Mouse (Mus musculus): Measurements from ENCODE around the gene Csrp2. TPM values are rescaled to one million over a fixed set of nuclear protein-coding genes. Genes with fewer than 3 reads are reported as not detected.
A peak's percentile ranks its signal among the peaks of the same experiment; 100 is the strongest.

Csrp2 gene
- total RNA-seq (2022): 10 to 100 TPM; 17.3 to 22.3 (median 21.3) TPM

DNA sequence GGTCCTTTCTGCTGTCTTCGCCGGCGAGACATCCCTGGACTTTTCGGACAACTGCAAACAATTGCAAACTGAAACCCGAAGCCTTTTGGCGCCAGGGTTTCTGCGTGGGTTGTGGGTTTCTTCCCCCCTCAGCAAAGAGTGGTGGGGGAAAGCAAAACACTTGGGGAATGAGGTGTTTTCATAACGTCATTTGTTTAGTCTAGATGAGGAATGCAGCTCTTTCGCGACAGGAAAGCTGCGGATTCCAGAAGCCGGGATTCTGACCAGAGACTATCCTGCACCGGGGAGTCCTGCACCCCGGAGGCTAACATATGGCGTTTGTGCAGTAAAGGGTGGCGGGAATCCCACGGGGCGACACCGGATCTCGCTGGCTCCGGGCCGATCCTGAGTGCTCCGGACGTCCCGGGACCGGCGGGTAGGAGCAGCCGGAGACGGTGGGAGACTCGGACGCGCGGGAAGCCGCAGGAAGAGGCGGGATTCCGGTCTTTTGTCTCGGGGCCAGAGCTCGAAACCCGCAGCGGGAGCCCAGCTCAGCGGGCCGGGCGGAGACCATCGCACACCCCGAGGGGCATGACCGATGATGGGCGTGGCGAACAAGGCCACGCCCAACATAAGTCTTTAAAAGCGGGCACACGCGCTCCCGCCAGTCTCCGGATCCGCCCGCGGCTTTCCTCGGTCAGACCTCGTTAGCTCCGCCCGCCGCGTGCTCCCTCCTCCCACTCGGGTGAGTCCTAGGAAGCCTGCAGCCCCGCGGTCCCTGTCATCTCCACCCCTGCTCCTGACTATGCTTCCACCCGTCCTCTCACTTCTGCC lies at the start of gene Csrp2:
Gene Csrp2, plus strand, starts transcription at position 259 of the 813 bp plus-strand sequence.
- peak; percentile 90 for DNase-seq (ENCODE audit: low spot score)

DNA sequence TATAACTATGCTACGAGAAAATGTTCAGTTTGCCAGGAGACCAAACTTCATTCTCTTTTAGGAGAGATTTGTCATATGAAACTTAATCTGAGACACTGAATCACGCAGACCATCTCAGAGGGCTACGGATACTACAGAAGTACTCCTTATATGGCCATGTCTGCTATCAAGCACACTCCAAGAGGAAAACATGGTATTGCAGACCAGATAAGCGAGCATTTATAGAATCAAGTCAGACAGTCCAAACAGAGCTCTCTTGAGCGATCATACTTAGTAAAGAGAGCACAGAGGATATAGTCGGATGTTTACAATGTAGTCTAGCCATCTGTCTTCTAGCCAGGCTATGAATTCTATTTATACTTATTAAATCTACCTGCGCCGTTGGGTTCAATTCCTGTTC lies 44.7 kb upstream of the Csrp2 start:
- no peak for DNase-seq (ENCODE audit: low spot score)

DNA sequence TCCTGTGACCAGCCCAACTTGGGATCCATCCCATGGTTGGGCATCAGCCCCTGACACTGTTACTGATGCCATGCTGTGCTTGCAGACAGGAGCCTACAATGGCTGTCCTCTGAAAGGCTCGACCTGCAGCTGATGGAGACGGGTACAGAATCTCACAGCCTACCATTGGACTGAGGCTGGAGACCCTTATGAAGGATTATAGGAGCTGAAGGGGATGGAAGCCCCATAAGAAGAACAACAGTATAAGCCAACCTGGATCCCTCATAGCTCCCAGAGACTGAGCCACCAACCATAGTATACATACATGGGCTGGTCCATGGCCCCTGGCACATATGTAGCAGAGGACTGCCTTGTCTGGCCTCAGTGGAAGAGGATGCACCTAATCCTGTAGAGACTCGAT lies 42.6 kb upstream of the Csrp2 start:
- DNase-seq (ENCODE audit: low spot score): no peak

DNA sequence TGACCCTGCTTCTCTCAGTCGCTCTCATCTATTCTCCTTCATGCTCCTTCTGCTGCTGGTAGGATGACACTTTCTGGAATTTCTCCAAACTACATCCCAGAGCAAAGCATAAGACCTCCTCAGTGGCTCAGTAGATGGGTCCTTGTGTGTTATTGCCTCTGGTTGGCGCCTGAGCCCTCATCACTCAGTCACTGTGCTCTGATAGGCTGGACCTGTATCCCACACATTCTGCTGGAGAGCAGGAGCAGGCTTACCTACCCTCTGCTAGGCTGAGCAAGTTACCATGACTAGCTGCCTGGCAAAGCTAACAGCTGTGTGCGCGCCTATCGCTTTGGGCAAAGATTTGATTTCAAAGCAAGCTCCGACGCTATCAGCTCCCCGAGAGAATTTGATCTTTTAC lies 41.7 kb upstream of the Csrp2 start:
- DNase-seq (ENCODE audit: low spot score): no peak

DNA sequence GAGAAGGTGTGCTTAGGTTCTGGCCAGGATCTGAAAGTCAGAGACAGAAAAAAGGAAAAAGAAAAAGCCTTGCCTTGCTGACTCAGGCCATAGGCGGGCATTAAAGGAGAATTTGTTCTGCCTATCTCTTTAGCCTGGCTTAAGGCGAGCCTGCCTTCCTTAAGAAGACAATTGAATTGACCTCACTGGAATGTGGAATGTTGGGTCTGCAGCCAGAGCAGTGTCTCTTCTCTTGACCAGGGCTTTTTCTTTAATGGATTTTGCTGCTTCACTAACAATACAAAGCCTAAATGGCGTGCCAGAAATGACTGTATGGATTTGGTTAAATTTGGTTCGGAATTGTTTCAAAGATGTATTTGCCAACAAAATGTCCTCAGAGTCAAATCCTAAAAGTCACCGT lies 40.9 kb upstream of the Csrp2 start:
- no peak for DNase-seq (ENCODE audit: low spot score)

DNA sequence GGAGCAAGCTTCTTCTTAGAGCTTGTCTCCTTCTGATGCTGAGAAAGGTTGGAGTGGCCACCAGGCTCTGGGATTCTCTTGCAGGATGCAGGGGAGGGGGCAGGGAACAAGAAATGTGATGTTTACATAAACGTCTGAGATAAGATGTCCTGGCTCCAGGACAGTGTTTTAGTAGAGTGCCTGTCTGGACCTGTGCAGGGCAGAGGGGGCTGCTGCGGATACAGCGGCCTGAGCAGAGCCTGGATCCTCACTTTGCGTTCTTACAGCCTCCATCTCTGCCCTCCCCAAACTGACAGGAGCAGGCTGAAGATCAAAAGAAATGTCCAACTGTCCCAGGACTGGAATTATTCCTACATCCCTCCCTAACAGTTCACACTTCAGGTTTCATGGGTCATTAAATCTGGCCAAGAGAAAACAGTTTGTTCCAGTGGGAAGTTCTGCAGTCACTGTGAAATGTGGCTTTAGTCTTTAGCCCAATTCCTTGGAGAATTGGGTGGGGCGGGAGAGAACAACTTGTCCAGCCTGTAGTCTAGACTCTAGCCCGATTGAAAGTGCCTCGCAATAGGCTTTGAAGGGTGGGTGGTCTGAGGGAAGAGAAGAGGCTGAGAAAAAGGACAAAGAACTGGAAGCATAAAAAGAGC lies 40.0 kb upstream of the Csrp2 start:
- peak; percentile 53 for DNase-seq (ENCODE audit: low spot score)

DNA sequence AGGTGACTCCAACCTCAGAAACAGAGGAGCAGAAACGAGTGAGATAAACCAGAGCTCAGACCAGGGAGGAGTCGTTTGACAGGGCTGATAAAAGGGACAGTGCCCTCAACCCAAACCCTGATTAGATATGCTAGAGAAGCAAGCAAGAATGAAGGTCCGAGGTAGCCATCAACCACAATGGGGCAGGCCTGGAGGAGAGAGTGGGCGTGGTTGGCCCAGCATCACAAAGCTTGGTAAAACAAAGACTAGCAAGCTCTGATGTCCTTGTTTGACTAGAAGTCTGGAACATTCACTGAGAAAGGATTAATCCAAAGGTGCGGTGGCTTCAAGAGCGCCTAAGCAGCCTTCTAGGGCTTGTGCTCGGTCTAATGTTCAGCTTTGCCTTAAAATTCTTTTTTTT lies 38.2 kb upstream of the Csrp2 start:
- DNase-seq (ENCODE audit: low spot score): no peak

DNA sequence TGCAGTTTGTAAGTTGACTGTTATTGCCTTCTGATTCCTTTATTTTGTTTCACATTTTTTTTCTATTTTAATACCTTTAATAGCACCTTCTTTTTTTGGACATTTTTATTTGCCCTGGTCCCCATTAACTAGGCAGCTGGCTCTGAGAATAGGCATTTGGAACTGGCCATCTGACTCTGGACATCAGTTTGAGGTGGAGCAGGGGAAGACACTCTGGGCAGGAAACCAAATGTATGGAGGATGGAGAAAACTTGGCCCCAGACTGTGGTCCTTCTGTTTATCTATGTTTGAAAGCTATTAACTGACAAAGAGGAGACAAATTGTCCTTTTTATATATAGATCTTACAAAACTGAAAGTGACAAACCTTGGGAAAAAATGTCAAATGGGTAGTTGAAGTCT lies 36.9 kb upstream of the Csrp2 start:
- DNase-seq (ENCODE audit: low spot score): no peak

DNA sequence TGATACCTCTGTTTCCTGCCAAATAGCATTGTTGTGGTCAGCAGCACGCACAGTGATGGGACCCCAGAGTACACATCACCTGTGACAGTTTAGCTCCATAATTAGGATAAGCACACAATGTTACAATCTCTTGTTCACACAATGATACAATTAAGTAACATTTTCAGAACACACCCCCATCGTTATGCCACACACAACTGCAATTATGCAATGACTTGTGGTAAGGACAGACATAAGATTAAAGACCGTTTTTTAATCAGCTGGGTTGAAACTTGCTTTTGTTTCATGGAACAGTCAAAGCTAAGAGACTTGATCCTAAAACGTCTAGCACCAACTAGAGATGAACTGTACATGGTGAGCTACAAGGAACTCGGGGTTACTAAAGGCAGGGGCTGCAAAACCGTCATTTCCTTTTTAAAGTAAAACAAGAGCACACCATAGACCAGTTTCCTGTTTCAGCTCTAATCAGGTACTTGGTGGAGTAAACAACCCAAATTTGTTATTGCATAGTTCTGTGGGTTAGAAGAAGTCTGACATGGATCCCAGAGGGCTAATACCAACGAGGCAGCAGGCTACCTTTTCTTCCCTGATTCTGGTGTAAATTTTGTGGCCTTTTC lies 28.8 kb upstream of the Csrp2 start:
- no peak for DNase-seq (ENCODE audit: low spot score)

DNA sequence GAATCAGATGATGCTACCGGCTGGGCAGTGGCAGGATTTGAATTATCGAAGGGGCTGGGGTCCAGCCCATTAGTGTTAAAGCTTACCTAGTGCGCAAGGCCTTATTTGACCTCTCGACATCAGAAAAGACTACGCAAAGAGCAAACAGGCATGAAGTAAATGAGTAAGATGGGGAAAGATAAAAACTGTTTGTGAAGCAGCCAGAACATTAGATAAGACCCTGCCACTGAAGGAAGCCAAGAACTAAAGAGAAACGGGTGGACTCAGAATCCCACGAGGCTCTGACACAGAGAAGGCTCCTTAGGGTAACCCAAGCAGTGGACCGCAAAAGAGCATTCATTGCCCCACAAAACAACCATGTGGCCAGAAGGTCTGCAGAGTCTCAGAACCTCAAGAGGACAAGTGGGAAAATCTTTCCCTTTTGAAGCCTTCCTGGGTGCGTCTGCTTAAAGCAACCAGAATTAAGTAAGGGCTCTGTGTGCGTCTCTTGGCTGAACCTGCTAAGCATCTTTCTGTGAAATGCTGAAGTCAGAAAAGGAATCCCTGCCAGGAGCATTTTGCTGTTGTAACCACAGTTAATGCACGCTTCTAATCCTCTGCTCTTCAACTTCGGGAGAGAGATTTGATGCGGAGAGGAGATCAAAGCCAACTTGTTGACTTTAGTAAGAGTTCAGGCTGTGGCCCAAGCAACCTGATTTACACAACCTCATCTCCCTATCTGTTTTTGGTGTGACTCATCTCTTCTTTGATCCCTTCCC lies 19.7 kb upstream of the Csrp2 start:
- no peak for DNase-seq (ENCODE audit: low spot score)

DNA sequence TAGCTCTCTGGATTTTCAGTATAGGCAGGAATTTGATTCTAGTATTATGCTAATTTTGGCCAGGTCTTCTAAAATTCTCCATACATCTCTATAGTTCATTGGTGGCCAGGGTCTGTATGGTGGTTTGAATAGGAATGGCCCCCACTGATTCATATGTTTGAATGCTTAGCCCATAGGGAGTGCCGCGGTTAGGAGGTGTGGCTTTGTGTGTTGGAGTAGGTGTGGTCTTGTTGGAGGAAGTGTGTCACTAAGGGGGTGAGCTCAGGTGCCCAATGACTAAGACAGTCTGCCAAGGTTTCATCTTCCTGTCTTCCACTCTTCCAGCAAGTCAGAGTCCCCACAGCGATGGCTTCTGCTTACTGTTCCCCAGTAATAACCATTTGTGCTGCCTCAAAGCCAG lies 15.7 kb upstream of the Csrp2 start:
- no peak for DNase-seq (ENCODE audit: low spot score)

DNA sequence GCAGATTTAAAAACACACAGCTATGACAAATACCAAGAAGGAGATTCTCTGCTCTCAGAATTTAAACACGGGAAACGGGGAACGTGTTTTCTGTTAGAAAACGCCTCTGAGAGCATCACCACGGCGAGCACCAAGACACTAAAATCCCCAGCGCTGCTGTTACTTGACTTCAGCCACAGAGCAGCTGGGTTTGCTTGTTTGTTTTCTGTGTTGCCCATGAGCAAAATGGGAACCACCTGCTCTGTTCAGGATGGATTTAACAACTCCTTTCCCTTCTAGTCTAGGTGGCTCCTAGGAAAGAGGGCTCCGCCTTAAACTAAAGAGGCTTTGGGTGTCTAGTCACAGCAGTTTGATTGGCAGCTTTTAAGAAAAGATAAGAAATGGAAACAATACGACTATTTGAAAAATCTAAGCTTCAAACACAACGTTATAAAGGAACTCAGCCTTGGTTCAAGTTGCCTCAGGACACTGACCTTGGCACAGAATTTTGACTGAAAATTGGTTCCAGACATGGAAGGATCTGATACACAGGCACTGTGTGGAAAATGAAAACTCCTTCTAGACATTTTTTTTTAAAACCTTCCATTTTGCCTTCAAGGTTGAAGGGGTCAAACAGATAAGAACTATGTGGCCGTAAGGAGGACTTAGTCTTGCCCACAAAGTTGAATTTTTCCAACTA lies 2.8 kb upstream of the Csrp2 start:
- DNase-seq (ENCODE audit: low spot score): no peak

DNA sequence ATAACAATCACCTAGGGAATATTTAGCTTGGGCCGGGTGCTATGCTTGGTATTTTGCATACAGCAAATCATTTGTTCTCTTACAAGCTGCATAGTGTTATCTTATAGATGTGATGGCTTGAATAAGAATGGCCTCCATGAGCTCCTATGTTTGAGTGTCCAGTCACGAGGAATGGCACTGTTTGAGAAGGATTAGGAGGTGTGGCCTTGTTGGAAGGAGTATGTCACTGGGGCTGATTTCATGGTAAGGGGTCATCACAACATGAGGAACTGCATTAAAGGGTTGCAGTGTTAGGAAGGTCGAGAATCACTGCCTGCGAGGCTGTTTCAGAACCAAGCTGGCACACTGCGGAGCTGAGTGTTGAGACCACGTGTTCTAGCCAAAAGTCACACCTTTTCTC lies 2.1 kb upstream of the Csrp2 start:
- DNase-seq (ENCODE audit: low spot score): no peak

DNA sequence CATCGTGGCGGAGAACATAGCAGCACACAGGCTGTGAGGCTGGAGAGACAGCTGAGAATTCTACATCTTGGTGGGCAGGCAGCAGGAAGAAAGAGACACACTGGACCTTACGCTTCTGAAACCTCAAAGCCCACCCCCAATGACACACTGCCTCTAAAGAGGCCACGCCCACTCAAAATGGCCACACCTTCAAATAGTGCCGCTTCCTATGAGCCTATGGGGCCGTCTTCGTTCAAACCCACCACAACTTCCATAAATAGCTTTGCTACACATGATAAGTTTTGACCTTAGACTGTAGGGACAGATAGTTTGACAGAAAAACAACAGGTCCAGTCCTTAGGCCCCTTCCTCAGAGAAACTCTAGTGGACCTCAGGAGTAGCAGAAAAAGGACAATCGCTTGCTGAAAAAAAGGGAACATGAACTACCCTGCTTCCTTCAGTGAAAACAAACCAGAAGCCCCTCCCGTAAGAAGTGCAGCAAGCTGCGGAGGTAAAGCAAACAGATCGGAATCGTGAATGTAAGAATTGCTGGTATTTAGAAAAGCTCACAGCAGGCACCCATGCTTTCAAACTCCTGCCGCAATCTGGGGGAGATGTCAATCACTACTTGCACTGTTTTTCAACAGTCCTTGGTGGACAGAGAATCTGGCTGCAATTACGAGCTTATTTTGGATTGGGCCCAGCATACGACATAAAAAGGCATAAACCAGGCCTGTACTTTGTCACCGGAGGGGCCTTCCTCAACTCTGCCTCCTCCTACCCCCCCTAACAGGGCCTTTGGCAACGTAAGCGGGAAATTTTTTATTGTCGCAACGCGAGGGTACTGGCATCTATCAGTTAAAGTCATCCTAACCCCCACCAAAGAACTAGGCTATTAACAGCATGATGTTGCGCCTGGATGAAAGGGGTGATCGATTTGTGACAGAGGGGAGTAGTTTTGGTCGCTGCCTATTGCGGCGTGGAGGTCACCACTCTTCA lies 886 bp upstream of the Csrp2 start:
- DNase-seq (ENCODE audit: low spot score): peak; percentile 32

DNA sequence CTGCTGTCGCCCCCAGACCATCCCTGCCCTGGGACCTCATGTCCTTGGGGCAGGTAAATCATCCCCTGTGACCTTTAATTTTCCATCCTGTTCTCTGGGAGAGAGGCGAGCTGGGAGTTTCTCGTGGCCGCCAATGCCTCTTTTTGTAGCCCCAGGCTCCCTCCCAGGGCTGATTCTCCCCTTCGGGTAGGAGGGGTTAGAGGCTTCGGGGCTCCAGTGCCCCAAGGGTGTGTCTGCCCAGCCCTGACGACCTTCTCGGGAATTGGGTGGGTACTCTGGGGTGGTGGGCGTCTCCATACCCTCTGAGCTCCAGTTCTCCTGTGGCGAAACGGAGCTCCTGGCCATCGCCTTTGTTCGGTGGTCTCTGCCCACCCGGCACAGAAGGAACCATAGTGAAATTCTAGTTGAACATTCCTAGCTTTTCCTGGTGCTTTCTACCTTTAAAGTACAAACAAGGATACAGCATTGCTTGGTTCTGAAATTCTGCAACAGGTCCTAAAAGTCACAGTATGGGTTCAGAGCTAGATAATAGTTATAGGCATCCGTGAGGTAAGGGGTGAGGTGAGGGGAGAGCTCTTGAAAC lies 870 bp downstream of the Csrp2 start:
- no peak for DNase-seq (ENCODE audit: low spot score)

DNA sequence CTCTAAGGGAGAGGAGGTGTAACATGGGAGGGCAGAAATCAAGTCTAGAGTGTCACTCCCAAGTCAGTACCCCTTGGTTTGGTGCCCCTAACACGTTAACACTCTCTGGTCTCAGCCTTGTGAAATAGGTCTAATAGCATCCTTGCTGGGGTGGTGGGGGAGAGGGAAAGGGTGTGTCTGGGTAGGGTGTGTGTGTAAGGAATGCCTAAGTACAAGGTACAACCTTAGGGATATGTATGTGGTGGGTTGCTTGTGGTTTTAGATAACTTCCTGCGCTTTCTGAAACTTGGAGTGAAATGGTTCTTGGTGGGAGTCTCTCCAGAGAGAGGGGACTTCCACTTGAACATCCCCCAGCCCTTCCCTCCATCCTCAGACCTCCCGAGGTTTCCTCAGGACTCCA lies 2.3 kb downstream of the Csrp2 start:
- no peak for DNase-seq (ENCODE audit: low spot score)

DNA sequence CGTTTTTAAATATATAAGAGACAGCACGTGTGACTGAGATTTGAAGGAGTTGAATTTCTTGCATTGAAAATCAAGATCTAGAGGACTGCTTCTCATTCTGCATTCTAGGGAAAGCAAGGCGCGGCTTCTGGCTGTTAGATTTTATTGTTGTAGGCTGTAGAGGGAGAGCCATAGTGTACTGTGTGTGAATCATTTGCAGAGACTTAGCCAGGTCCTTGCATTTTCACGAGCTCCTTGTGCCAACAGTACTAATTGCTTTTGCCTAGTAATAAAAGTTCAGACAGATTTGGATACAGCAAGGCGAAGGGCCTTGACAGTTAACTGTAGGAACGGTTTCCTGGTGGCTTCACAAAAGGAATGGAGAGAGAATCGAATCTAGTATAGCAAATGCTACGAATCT lies 3.0 kb downstream of the Csrp2 start:
- DNase-seq (ENCODE audit: low spot score): no peak

DNA sequence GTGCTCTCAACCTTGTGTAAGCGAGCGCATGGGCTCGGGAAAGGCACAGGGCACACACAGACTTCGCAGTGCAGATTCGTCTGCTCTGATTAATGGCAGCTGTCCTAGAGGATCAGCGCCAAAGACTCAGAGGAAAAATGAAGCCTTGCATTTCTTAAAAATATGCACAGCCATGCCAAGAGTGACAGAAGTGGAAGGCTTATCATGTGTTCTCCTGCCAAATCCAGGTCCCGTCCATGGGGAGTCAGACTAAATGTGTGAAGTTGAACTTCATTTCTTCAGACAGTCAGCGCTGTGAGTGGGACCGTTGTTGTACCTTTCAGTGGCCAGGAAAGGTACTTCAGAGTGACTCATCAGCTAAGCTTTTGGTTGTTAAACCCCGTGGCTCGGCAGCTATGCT lies 7.9 kb downstream of the Csrp2 start:
- peak; percentile 38 for DNase-seq (ENCODE audit: low spot score)

DNA sequence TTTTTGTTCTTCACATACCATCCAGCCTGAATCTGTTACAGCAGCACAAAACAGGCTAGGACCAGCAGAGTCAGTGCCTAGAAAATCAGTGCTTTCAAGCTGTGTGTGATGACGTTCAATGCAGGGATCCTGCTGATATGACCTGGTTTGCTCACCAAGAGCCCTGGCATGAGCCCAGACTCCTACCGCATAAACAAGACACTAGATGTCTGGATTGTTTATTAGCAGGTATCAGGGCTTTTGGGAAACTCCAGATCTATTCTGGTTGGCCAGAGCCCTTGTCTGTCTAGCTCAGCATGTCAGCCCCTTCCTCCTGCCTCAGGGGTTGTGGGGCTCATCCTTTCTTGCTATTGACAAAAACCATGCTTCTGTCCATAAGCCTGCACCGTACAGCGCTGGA lies 10.2 kb downstream of the Csrp2 start:
- no peak for DNase-seq (ENCODE audit: low spot score)
